14 mouse cellular contexts compared by ENCODE assay signal in the genomic region with DNA sequence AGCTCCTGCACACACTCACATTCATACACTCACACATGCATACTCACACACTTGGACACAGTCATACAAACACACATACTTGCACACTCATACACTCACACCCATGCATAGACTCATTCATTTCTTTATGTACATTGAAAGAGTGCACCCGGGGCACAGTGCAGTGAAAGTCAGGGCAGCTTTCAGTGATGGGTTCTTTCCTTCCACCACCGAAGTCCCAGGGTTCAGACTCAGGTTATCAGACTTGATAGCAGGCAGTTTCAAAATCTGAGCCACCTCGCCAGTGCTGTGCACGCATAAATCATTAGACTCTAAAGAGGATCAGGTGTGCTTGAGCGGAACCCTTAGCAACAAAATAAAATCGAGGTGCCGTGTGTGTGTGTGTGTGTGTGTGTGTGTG.
"Had no signal": no experiment of that assay in that cellular context is flagged by ENCODE, and none has a peak within 500 bp of the region (broad histone marks: within the 10 kb centered on the region; RNA-seq: fewer than 3 reads in every experiment).

No protein-coding gene starts in this region.

- H3K9ac ChIP-seq: lung, embryonic 15.5 days; midbrain, embryonic 13.5 days; midbrain, embryonic 15.5 days; neural tube, embryonic 12.5 days; stomach, embryonic 15.5 days had no signal

- H3K9me3 ChIP-seq: lung, embryonic 15.5 days; megakaryocyte, embryonic 14.5 days; midbrain, embryonic 13.5 days; midbrain, embryonic 15.5 days; neural tube, embryonic 12.5 days; stomach, embryonic 15.5 days had no signal

- DNase-seq: lung, adult 2 months; lung, postnatal 14 days; lung, postnatal 36 days; right cerebral cortex, postnatal 14 days; thymus, adult 2 months; thymus, postnatal 36 days had no signal

- H3K4me1 ChIP-seq: lung, embryonic 15.5 days; midbrain, embryonic 13.5 days; midbrain, embryonic 15.5 days; neural tube, embryonic 12.5 days; stomach, embryonic 15.5 days had no signal

- H3K4me3 ChIP-seq: lung, embryonic 15.5 days; megakaryocyte, embryonic 14.5 days; midbrain, embryonic 13.5 days; midbrain, embryonic 15.5 days; neural tube, embryonic 12.5 days; stomach, embryonic 15.5 days had no signal

- H3K27me3 ChIP-seq: lung, embryonic 15.5 days; megakaryocyte, embryonic 14.5 days; midbrain, embryonic 13.5 days; midbrain, embryonic 15.5 days; neural tube, embryonic 12.5 days; stomach, embryonic 15.5 days had no signal

- H3K27ac ChIP-seq: lung, embryonic 15.5 days; macrophage; midbrain, embryonic 13.5 days; midbrain, embryonic 15.5 days; neural tube, embryonic 12.5 days; stomach, embryonic 15.5 days; stomach, postnatal 0 days had no signal

- H3K36me3 ChIP-seq: lung, embryonic 15.5 days; midbrain, embryonic 13.5 days; midbrain, embryonic 15.5 days; neural tube, embryonic 12.5 days; stomach, embryonic 15.5 days had no signal
